Mouse (Mus musculus): ENCODE results near the gene Shbg.

Shbg gene

DNA sequence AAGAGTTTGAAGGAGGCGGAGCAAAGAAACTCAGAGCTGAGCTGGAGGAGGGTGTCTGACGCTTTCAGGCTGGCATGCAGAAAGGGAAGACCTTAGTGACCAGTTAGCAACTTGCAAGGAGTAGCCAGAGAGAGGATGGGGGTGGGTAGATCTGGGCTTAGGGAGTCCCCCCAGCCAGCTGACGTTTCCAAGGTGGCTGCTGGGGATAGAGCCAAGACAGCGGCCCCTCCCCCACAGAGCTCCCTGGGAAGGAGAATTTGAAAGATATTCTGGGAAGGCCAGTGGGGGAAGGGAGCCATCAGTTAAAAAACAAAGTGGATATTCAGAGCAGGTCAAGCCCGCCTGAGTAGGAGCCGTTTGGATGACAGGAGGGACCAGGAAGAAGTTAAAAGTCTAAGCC lies 17.6 kb downstream of the Shbg start:
- DNase-seq (ENCODE audit: low spot score): no peak

DNA sequence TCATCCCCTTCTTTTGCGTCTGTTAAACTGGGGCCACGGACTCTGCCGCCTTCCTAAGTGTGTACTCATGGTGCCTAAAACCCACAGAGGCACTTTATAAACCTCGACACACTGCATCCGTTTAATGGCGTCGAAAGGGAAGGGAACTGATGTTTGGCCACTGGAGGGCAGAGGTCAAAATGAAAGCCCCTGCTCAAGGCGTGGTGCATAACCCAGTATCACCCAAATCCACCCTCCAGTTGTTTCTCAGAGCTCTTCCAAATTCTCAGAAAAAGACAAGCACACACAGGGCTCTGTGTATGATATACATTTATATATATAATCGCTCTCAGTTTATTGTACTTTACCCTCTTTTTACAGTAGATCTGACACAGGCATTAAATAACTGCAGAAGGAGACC lies 18.3 kb downstream of the Shbg start:
- no peak for DNase-seq (ENCODE audit: low spot score)

DNA sequence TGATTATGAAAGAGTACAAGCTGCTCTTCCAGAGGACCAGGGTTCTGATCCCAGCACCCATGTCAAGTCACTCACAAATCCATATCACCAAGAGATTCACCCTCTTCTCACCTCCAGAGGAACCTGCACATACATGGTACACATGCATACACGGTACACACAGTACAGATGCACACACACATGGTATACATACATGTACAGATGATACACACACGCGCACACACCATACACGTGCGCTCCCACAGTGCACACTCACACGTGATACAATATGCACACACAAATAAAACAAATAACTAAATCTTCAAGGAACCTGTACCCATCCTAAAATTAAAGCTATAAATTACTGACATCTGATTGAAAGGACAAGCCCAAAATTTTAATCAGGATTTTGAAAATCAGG lies 22.9 kb downstream of the Shbg start:
- DNase-seq (ENCODE audit: low spot score): no peak

DNA sequence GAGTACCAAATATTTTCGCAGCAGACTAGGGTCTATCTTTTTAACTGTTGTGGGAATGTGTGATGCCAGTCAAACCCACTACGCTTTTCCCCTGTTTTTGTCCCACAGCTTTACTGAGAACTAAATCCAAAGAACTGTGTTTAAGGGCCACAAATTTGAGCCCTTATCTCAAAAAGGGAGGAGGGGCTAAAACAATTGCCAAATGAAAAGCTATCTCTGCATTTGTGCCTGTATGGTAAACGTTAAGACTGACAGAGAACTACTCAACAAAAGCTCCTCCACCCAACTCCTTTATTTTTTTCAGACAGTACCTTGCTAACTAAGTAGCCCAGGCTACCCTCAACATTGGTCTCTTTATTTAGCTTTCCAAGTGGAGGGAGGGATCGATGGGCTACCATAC lies 24.9 kb downstream of the Shbg start:
- DNase-seq (ENCODE audit: low spot score): no peak

DNA sequence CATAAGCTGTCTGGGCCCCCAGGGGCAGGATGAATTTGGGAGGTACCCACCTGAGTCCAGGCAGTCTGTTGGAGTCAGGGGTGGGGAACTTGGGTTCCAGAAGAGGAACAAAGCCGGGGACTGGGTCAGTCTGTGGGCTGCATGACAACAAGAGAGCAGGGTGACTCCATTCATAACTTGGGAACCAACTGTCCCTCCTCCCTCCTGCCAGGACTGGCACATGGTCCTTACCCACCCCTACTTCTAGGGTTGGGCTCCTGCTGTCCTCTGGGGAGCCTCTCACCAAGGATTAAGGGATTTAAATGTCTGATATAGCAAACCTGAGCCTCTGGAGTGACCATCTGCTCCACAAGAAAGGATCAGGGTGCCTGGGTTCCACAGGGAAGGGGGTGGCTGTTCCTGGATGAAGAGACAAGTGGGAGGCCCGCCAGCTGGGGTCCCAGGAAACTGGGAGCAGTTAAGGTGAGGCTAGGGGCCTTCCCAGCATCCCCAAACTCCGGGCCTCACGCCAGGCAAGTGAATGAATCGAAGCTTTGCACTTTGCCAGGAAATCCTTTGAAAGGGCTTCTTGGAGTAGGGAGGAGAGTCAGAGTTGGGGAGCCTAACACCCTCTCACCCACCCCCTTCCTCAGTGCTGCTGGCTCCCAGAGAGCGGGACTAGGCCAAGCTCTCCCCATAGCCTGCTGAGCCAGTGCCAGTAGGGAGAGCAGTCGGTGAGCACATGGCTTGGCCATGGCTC lies 25.6 kb downstream of the Shbg start:
- no peak for DNase-seq (ENCODE audit: low spot score)

DNA sequence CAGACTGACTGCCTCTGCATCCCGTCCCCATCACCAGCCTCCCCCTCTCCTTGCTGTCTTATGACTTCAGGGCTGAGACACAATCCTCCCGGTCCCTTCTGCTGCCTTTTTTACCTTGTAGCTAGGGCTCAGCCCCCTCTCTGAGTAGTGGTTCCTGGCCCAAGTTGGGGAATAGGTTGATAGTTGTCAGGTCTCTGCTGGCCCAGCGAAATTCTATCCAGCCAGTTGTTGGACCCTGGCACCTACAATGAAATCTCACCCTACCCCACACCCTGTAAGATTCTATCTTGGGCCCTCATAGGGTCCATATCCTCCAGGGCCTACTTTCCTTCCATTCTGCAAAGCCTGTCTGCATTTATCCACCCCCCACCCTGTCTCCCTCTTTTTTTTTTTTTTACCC lies 26.3 kb downstream of the Shbg start:
- no peak for DNase-seq (ENCODE audit: low spot score)

DNA sequence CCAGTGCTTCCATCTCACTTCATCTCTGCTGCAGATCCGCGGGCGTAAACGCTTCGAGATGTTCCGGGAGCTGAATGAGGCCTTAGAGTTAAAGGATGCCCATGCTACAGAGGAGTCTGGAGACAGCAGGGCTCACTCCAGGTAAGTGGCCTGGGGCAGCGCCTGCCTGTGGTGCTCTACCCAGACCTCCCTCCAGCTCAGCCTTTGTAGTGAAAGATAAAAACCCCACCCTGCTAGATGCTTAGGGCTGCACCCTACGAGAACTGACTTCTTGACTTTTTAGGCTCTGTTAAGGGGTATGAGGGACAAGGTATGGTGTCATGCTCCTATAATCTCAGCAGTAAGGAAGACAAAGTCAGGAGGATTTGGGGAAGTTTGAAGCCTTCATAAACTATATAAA lies 27.1 kb downstream of the Shbg start:
- DNase-seq (ENCODE audit: low spot score): no peak

DNA sequence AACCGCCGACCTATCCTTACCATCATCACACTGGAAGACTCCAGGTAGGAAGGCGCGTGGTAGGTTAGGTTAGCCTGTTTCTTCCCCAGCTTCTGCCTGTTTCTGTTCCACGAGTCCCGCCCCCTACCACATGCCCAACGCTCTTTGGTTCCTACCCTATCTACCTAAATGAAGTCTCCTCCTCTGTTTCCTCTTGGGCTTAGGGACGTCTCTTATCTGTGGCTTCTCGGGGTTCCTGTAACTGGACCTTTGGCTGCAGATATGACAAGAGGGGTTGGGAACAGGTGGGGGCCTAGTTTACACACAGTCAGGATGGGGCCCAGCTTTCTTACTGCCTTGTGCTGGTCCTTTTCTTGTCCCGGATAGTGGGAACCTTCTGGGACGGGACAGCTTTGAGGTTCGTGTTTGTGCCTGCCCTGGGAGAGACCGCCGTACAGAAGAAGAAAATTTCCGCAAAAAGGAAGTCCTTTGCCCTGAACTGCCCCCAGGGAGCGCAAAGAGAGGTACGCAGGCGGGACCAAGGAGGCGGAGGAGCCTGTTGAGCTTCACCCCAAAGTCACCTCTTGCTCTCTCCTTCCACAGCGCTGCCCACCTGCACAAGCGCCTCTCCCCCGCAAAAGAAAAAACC lies 28.4 kb downstream of the Shbg start:
- DNase-seq (ENCODE audit: low spot score): no peak

DNA sequence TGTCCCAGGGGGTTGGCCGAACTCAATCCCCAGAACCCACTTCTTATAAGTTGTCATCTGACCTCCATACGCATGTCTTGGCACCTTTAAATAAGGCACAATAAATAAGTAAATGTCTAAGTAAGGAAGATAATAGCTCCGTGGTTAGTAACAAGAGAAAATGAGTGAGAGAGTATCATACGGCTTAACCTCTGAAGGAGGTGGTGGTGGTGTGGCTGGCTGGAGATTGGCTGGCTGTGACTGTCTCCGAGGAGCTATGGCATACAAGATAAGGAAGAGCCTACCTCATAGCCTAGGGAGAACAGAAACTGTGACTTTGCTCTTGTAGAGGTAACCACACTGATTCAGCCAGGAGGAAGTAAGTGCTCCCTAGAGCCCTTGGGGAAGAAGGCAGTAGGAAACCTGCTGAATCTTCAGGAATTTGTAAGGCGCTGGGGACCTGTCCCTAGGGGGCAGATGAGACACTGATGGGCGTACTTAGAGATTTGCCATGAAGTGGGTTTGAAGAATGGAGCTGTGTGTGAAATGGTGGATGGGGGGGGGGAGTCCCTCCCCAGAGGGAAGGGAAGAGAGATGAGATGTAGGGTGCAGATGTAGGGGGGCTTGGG lies 31.9 kb downstream of the Shbg start:
- no peak for DNase-seq (ENCODE audit: low spot score)

DNA sequence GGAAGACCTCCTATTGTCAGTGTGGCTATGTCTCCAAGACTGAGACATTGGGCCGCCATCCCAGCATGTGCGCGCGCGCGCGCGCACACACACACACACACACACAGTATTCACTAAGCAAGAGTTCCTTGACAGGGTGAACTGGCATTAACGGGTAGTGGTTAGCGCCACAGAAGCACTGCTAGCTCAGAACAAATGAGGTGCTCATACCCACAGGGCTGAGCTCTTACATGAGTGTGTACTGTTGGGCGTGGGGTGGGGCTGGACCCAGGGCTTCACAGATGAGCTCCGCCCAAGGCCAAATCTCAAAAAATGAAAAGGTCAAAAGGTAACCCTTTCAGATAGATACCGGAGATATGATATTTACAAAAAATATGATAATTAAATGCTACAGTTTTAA lies 32.8 kb downstream of the Shbg start:
- no peak for DNase-seq (ENCODE audit: low spot score)

DNA sequence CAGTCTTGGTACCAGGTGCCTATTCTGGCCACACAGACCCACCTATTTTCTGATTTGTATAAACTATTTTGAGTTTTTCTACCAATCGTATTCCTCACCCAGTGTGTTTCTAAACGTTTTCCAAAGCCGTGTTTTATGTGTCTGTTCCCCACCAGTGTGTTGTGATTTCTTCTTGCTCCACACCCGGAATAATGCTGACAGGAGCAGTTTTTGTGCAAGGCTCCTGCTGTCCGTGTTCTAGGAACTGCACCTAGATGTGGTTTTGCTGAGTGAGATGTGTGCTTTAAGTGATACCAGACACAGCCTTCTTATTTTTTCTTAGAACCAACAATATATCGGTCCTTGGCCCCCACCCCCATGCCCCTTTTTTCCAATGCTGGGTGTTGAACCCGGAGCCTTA lies 33.7 kb downstream of the Shbg start:
- no peak for DNase-seq (ENCODE audit: low spot score)

DNA sequence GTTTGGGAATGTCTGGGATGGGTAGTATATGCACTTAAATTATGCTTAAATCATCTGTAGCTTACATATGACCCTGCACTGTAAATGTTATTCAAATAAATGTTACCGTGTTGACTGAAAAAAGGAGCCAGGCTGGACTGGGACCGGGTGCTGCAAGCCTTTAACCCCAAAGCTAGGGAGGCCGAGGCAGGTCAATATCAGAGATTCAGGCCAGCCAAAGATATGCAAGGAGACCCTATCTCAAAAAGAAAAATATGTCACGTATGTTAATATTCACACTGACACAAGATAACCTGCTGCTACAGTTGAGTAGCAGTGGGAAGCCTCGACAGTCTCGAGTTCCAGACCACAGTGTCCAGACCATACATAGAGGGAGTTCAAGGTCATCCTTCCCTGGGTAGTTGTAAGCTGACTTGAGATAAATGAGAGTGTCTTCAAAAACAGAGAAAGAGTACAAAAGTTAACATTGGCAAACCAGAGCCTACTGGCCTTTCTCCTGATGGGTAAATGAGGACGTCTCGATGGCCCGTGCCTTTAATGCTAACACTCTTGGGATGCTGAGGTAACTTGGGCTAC lies 35.4 kb downstream of the Shbg start:
- no peak for DNase-seq (ENCODE audit: low spot score)

DNA sequence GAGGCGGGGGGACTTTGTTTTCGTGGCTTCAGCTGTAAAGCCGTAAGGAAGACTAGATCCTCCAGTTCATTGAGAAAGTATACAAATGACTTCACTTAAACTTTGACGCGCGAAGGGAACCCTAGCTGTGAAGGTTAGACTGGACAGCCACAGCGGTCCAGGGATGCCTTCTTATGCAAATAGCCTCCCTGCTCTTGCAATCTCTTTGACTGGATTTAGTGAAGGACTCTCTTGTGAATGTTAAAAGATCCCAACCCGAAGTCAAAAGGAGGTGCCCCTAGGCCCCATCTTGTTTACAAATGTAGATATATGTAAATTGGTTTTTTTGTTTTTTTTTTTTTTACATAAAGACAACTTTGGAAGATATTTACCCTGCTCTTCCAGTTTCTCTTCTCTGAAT lies 35.9 kb downstream of the Shbg start:
- no peak for DNase-seq (ENCODE audit: low spot score)

DNA sequence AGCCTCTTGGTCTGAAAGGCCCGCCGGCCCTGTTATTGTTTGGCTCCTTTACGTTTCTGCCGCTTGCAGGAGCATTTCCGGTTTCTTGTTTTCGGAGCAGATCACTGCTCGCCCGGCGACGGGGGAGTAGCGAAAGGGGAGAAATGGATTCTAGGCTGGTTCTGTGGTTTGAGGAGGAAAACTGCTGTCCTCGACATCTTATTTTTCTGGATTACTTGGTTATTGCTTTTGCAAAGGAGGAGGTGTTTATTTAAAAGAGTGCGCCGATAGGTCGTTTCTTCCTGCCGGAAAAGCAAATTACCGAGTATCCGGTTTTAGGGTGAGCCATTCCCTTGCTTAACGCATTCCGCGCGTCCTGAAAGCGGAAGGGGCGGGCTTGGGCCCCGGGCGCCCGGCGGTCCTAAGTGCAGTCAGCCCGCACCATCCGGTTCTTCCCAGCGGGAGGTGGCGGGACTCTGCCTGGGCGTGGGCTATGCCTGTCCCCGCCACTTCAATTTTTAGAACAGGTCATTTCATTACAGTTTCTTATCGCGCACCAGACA lies 36.5 kb downstream of the Shbg start:
- peak; percentile 95 for DNase-seq (ENCODE audit: low spot score)

DNA sequence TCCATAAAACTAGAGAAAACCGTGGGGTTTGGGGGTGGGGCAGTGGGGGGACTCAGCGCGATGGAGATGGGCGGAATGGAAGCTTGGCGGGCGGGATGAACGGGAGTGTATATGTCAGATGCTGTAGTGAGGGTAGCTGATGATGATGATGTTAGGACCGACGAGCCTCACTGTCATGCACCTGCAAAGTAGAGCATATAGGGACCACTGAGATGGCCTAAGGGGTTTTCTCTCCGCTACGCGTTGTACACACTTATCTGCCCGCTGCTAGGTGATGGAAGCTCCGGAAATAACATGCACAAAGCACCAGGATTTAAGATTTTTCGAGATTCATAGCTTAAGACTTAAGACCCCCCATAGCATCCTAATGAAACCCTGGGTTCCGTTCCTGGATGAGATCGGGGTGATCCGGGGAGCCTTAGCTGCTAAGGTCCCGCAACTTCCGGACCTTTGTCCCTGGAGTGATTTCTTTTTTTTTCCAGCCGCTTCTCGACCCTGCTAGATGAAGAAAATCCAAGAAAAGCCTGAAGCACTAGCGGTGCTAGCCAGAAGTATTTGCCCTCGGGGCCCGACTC lies 37.0 kb downstream of the Shbg start:
- DNase-seq (ENCODE audit: low spot score): no peak

DNA sequence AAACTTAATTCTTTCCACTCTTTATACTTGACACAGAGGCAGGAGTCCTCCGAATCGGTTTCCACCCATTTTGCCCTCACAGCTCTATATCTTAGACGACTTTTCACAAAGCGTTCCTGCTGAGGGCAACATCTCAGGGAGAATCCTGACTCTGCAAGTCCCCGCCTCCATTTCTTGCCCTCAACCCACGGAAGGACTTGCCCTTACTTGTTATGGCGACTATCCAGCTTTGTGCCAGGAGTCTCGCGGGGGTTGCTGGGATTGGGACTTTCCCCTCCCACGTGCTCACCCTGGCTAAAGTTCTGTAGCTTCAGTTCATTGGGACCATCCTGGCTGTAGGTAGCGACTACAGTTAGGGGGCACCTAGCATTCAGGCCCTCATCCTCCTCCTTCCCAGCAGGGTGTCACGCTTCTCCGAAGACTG lies 37.6 kb downstream of the Shbg start, which contains the start of the genes Wrap53 and Trp53:
TSS of gene Wrap53 (minus strand) at position 165 of the 424 bp plus-strand sequence.
TSS of gene Trp53 (plus strand) at position 269 of the 424 bp plus-strand sequence.
- peak; percentile 95 for DNase-seq (ENCODE audit: low spot score)

DNA sequence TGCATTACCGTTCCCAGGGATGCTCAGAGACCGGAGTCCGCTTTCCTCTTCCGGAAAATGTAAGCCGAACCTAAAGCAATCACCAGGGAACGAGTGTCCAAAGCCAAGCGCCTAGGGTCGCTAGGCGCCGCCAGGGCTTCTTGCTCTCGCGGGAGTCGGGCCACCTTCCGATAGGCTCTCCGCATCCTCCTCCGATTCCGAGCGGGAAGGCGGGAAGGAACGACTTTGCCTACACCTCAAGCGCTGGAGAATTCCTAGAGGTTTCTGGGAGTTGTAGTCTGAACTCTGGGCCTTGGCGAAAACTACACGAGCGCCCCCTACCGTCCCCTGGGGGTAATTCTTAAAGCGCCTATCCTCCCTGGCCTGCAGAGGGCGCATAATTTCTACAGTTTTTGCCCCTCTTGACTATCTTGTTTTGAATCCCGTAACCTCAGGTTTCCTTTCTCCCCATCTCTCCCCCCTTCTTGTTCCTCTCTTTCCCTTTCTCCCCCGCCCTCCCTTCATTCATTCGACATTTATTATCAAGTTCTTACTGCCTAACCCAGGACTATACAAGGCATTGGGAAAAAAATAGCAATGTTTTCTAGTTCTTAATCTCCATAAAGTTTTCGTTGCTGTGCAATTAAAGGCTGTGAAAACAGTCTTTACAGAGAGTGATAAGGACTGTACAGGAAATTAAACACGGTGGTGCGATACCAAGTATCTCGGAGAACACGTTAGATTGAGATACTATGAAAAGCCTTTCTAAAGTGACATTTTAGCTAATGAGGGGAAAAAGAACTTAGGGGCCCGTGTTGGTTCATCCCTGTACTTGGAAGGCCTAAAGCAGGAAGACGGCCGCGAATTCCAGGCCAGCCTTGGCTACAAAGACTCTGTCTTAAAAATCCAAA lies 38.3 kb downstream of the Shbg start:
- peak; percentile 97 for DNase-seq (ENCODE audit: low spot score)

DNA sequence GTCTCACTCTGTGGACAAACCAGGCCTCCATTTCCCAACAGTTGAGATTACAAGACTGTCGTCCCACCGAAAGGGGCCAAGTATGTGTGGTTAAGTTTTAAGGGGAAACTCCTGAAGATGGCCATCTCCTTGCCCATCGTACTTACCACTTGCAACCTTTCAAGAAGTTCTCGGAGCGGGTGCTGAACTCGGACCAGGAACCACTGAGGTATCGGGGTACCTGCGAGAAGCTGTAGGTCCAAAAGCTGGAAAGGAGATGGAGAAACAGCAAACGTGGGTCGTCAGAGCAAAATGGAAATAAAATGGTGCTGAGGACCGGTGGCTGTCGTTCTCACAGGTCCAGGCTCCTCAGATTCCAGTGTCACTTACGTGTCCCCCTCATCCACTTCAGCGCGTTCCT lies 39.4 kb downstream of the Shbg start:
- DNase-seq (ENCODE audit: low spot score): no peak

DNA sequence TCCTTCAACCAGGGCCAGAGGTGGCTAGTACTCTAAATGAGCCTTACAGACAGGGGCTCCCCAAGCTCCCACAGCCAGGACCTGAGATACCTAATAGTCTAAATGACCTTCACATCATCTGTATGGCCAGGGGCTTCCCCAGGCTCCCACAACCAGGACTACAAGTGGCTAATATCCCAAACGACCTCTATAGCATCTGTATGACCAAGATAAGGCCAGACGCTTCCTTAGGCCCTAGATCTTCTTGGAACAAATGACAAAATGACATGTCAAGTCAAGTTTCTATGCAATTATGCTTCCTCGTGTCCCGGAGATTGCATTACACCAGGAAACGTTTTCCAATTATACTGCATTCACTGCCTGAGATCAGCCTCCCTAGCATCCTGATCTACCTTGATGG lies 41.4 kb downstream of the Shbg start:
- no peak for DNase-seq (ENCODE audit: low spot score)

DNA sequence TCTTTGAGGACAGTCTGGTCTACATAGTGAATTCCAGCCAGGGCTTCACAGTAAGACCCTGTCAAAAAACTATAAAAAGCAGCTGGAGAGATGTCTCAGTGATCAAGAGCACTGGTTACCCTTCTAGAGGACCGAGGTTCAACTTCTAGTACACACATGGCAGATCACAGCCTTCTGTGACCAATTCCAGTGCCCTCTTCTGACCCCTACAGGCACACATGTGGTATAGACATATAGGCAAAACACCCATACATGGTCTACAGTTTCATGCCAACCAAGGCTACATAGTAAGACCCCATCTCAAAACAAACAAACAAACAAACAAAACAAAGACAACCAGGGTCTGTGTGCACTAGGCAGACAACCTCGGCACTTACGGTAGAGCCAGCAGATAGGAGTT lies 42.5 kb downstream of the Shbg start:
- peak; percentile 8 for DNase-seq (ENCODE audit: low spot score)

DNA sequence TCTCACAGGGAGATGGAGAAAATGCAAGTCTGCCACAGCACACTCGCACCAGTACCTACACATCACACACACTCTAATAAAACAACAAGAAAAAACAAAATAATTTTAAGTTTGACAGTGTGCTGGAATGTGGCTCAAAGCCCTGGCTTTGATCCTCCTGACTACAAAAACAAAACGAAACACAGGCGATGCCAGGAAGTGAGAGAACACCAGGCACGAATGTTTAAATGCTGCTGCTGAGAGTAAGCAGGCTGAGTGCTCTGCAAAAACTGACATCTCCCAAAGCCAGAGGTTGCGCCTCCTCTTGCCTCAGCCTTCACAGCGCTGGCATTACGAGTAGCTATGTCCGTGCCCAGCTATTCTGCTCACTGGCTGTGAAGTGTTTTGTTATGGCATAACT lies 52.6 kb downstream of the Shbg start:
- DNase-seq (ENCODE audit: low spot score): peak; percentile 9

Measured in lung, postnatal 25 days (tissue).